Mouse (Mus musculus): ENCODE measurements around the gene Rtl6. TPM values are rescaled to one million over a fixed set of nuclear protein-coding genes. Genes with fewer than 3 reads are reported as not detected.

Gene Rtl6
- polyA plus RNA-seq (2015; fragmentation: Nextera tagmentation; extraction: Ambion mirVana) = 75.4 and 79.1 TPM in 2 replicates

GRCm38 (mm10) chr15:84557189-84557921 lies at the start of gene Rtl6:
TSS of gene Rtl6 (minus strand) at chr15:84557823.
- Histone ChIP-seq H3K4me2 (ENCODE audit: low read length) (peak within 1 kb of the TSS; percentile 75), H3K9me3 (replicated peaks; ENCODE audit: control insufficient read depth, low read length, poor library complexity, severe bottlenecking) (no peaks in the 10 kb centered on the region), H3K36me3 (ENCODE audit: control insufficient read depth, insufficient read depth, low read length) (peaks cover 20% of the 10 kb centered on the region), H3K4me1 (ENCODE audit: control insufficient read depth, insufficient read depth, low read length) (peaks cover 37% of the 10 kb centered on the region), H3K27me3 (ENCODE audit: control insufficient read depth, insufficient read depth, low read depth, low read length) (no peaks in the 10 kb centered on the region), H3K27ac (ENCODE audit: low read length) (peak within 1 kb of the TSS; percentile 87), H3K9ac (ENCODE audit: low read depth, low read length) (peak within 1 kb of the TSS; percentile 76), H3K4me3 (ENCODE audit: low read depth, low read length) (peak within 1 kb of the TSS; percentile 53)
- WGBS = 10% methylated on average over 57 of the region's 59 CpGs
- ATAC-seq = peak; percentile 94

- Histone ChIP-seq H3K4me2 (ENCODE audit: low read length) (no peak overlapping the region), H3K9ac (ENCODE audit: low read depth, low read length) (no peak overlapping the region), H3K4me1 (ENCODE audit: control insufficient read depth, insufficient read depth, low read length) (no peaks in the 10 kb centered on the region), H3K4me3 (ENCODE audit: low read depth, low read length) (no peak overlapping the region), H3K27me3 (ENCODE audit: control insufficient read depth, insufficient read depth, low read depth, low read length) (no peaks in the 10 kb centered on the region), H3K27ac (ENCODE audit: low read length) (no peak overlapping the region), H3K9me3 (replicated peaks; ENCODE audit: control insufficient read depth, low read length, poor library complexity, severe bottlenecking) (no peaks in the 10 kb centered on the region), H3K36me3 (ENCODE audit: control insufficient read depth, insufficient read depth, low read length) (no peaks in the 10 kb centered on the region)
- no peak for ATAC-seq
- WGBS = 81% methylated on average over 8 of the region's 8 CpGs
Measured at GRCm38 (mm10) chr15:84603267-84603963, 45.8 kb upstream of the Rtl6 start.

- H3K4me3 ChIP-seq (ENCODE audit: low read depth, low read length) = no peak overlapping the region
- WGBS = 76% methylated on average over 9 of the region's 9 CpGs
- H3K27ac ChIP-seq (ENCODE audit: low read length) = no peak overlapping the region
- H3K4me2 ChIP-seq (ENCODE audit: low read length) = no peak overlapping the region
- ATAC-seq = no peak
- no peaks in the 10 kb centered on the region for H3K36me3 ChIP-seq (ENCODE audit: control insufficient read depth, insufficient read depth, low read length)
- no peaks in the 10 kb centered on the region for H3K27me3 ChIP-seq (ENCODE audit: control insufficient read depth, insufficient read depth, low read depth, low read length)
- no peak overlapping the region for H3K9ac ChIP-seq (ENCODE audit: low read depth, low read length)
- H3K9me3 ChIP-seq (replicated peaks; ENCODE audit: control insufficient read depth, low read length, poor library complexity, severe bottlenecking) = no peaks in the 10 kb centered on the region
- H3K4me1 ChIP-seq (ENCODE audit: control insufficient read depth, insufficient read depth, low read length) = no peaks in the 10 kb centered on the region
Measured at GRCm38 (mm10) chr15:84600977-84601595, 43.5 kb upstream of the Rtl6 start.

GRCm38 (mm10) chr15:84598911-84599310 lies 41.3 kb upstream of the Rtl6 start:
- no peak overlapping the region for H3K27ac ChIP-seq (ENCODE audit: low read length)
- no peak overlapping the region for H3K9ac ChIP-seq (ENCODE audit: low read depth, low read length)
- peaks cover 7% of the 10 kb centered on the region for H3K4me1 ChIP-seq (ENCODE audit: control insufficient read depth, insufficient read depth, low read length)
- no peak overlapping the region for H3K4me3 ChIP-seq (ENCODE audit: low read depth, low read length)
- no peak overlapping the region for H3K4me2 ChIP-seq (ENCODE audit: low read length)
- no peaks in the 10 kb centered on the region for H3K9me3 ChIP-seq (replicated peaks; ENCODE audit: control insufficient read depth, low read length, poor library complexity, severe bottlenecking)
- no peaks in the 10 kb centered on the region for H3K36me3 ChIP-seq (ENCODE audit: control insufficient read depth, insufficient read depth, low read length)
- ATAC-seq = no peak
- 89% methylated on average over 2 of the region's 2 CpGs for WGBS
- H3K27me3 ChIP-seq (ENCODE audit: control insufficient read depth, insufficient read depth, low read depth, low read length) = no peaks in the 10 kb centered on the region

- no peak for ATAC-seq
- Histone ChIP-seq H3K4me3 (ENCODE audit: low read depth, low read length) (no peak overlapping the region), H3K4me1 (ENCODE audit: control insufficient read depth, insufficient read depth, low read length) (peaks cover 15% of the 10 kb centered on the region), H3K4me2 (ENCODE audit: low read length) (no peak overlapping the region), H3K9me3 (replicated peaks; ENCODE audit: control insufficient read depth, low read length, poor library complexity, severe bottlenecking) (no peaks in the 10 kb centered on the region), H3K27ac (ENCODE audit: low read length) (no peak overlapping the region), H3K36me3 (ENCODE audit: control insufficient read depth, insufficient read depth, low read length) (no peaks in the 10 kb centered on the region), H3K9ac (ENCODE audit: low read depth, low read length) (no peak overlapping the region), H3K27me3 (ENCODE audit: control insufficient read depth, insufficient read depth, low read depth, low read length) (no peaks in the 10 kb centered on the region)
- WGBS = 83% methylated on average over 1 of the region's 1 CpGs
Measured at GRCm38 (mm10) chr15:84597816-84598215, 40.2 kb upstream of the Rtl6 start.

GRCm38 (mm10) chr15:84597021-84597420 lies 39.4 kb upstream of the Rtl6 start:
- ATAC-seq = no peak
- Histone ChIP-seq H3K4me3 (ENCODE audit: low read depth, low read length) (no peak overlapping the region), H3K4me1 (ENCODE audit: control insufficient read depth, insufficient read depth, low read length) (peaks cover 15% of the 10 kb centered on the region)

GRCm38 (mm10) chr15:84595241-84595945 lies 37.8 kb upstream of the Rtl6 start:
- Histone ChIP-seq H3K4me2 (ENCODE audit: low read length) (no peak overlapping the region), H3K4me3 (ENCODE audit: low read depth, low read length) (no peak overlapping the region), H3K36me3 (ENCODE audit: control insufficient read depth, insufficient read depth, low read length) (no peaks in the 10 kb centered on the region), H3K9me3 (replicated peaks; ENCODE audit: control insufficient read depth, low read length, poor library complexity, severe bottlenecking) (no peaks in the 10 kb centered on the region), H3K27me3 (ENCODE audit: control insufficient read depth, insufficient read depth, low read depth, low read length) (no peaks in the 10 kb centered on the region), H3K4me1 (ENCODE audit: control insufficient read depth, insufficient read depth, low read length) (peaks cover 21% of the 10 kb centered on the region), H3K9ac (ENCODE audit: low read depth, low read length) (no peak overlapping the region), H3K27ac (ENCODE audit: low read length) (no peak overlapping the region)
- ATAC-seq = no peak
- WGBS = 57% methylated on average over 9 of the region's 9 CpGs

More at GRCm38 (mm10) chr15:84597021-84597420, 39.4 kb upstream of the Rtl6 start:
- no peak overlapping the region for H3K9ac ChIP-seq (ENCODE audit: low read depth, low read length)
- H3K4me2 ChIP-seq (ENCODE audit: low read length) = no peak overlapping the region
- H3K27ac ChIP-seq (ENCODE audit: low read length) = no peak overlapping the region
- no peaks in the 10 kb centered on the region for H3K36me3 ChIP-seq (ENCODE audit: control insufficient read depth, insufficient read depth, low read length)
- no peaks in the 10 kb centered on the region for H3K9me3 ChIP-seq (replicated peaks; ENCODE audit: control insufficient read depth, low read length, poor library complexity, severe bottlenecking)
- no peaks in the 10 kb centered on the region for H3K27me3 ChIP-seq (ENCODE audit: control insufficient read depth, insufficient read depth, low read depth, low read length)

- H3K4me1 ChIP-seq (ENCODE audit: control insufficient read depth, insufficient read depth, low read length) = peaks cover 22% of the 10 kb centered on the region
- ATAC-seq = 0 out of 2 replicates have a peak, but pooled peaks have one; percentile 13
- no peak overlapping the region for H3K4me2 ChIP-seq (ENCODE audit: low read length)
- no peak overlapping the region for H3K27ac ChIP-seq (ENCODE audit: low read length)
- H3K4me3 ChIP-seq (ENCODE audit: low read depth, low read length) = no peak overlapping the region
- 12% methylated on average over 9 of the region's 9 CpGs for WGBS
- no peaks in the 10 kb centered on the region for H3K27me3 ChIP-seq (ENCODE audit: control insufficient read depth, insufficient read depth, low read depth, low read length)
- no peaks in the 10 kb centered on the region for H3K9me3 ChIP-seq (replicated peaks; ENCODE audit: control insufficient read depth, low read length, poor library complexity, severe bottlenecking)
- H3K9ac ChIP-seq (ENCODE audit: low read depth, low read length) = peak overlapping the region; percentile 7; the same call in 1 of the 2 replicates
- H3K36me3 ChIP-seq (ENCODE audit: control insufficient read depth, insufficient read depth, low read length) = no peaks in the 10 kb centered on the region
Measured at GRCm38 (mm10) chr15:84593514-84593913, 35.9 kb upstream of the Rtl6 start.

Measured in midbrain, embryonic 16.5 days (tissue).